Mouse (Mus musculus): ENCODE results near the gene Aimp2. TPM values are rescaled to one million over a fixed set of nuclear protein-coding genes. Genes with fewer than 3 reads are reported as not detected.

Aimp2 gene
- polyA plus RNA-seq, 1 experiment from 2014 or later = 120 TPM

DNA sequence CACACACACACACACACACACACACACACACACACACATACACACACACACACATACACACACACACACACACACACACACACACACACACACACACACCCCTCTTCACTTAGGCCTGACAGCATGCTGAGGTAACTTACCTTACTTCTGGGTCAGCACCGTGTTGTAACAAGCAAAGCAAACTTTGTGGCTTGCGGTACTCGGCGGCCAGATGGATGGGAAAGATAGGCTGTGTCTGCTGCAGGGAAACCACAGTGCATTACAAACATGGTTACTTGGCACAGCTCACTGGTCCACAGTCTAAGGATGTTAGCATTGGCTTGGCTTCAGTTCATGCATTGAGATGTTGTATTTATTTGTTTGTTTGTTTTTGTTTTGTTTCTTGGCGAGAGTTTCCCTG is 16.3 kb downstream of the Aimp2 start:
- no peaks in the 10 kb centered on the region for H3K9me3 ChIP-seq
- H3K27ac ChIP-seq = no peak overlapping the region
- WGBS = 68% methylated on average over 5 of the region's 5 CpGs
- no peak overlapping the region for H3K9ac ChIP-seq
- H3K4me2 ChIP-seq (replicated peaks) = no peak overlapping the region
- H3K36me3 ChIP-seq = peaks cover 15% of the 10 kb centered on the region; the same call in 1 of the 2 replicates
- H3K27me3 ChIP-seq (replicated peaks) = no peaks in the 10 kb centered on the region
- peaks cover 4% of the 10 kb centered on the region for H3K4me1 ChIP-seq (replicated peaks)
- no peak for ATAC-seq
- H3K4me3 ChIP-seq (replicated peaks) = no peak overlapping the region

DNA sequence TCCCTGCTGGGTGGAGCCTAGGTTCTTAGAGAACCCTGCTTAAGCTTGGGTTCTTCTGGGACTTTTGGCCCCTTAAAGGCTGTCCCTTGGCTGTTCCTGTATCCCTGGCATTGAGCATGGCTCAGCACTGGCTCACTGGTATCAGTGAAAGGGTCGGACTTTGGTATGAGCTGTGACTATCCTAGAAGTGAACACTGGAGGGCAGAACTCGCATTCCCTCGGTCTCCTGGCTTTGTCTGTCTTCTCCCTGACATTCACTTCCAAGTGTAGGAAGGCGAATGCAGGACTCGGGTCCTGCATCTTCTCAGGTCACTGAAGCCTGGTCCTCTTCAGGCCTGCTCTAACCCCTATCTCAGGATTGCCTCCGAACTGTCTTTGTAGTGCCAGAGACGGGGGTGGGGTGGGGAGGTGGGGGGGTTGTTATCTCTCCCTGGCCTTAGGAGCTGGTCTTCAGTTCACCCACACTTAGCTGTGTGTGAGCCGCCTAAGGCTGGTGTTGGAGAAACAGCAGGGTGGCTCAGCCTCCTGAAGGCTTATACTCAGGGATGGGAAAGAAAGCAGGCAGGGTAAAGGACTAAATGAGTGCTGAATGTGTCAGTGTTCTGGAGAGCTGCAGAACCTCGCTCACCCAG is 17.3 kb downstream of the Aimp2 start:
- Histone ChIP-seq H3K4me2 (replicated peaks) (no peak overlapping the region), H3K4me3 (replicated peaks) (no peak overlapping the region), H3K4me1 (replicated peaks) (peaks cover 4% of the 10 kb centered on the region), H3K36me3 (peaks cover 12% of the 10 kb centered on the region; the same call in 1 of the 2 replicates), H3K9me3 (no peaks in the 10 kb centered on the region), H3K27me3 (replicated peaks) (no peaks in the 10 kb centered on the region), H3K9ac (no peak overlapping the region), H3K27ac (no peak overlapping the region)
- peak; percentile 46; the same call in 1 of the 2 replicates for ATAC-seq
- 73% methylated on average over 9 of the region's 9 CpGs for WGBS

- Histone ChIP-seq H3K36me3 (peaks cover 15% of the 10 kb centered on the region), H3K9me3 (no peaks in the 10 kb centered on the region), H3K4me2 (replicated peaks) (peak overlapping the region; percentile 5; the same call in 1 of the 2 replicates), H3K4me3 (replicated peaks) (no peak overlapping the region), H3K4me1 (replicated peaks) (peaks cover 4% of the 10 kb centered on the region), H3K27ac (peak overlapping the region; percentile 48; the same call in 1 of the 2 replicates), H3K9ac (no peak overlapping the region), H3K27me3 (replicated peaks) (no peaks in the 10 kb centered on the region)
- WGBS = 41% methylated on average over 6 of the region's 6 CpGs
- ATAC-seq = peak; percentile 92
Observed at GRCm38 (mm10) chr5:143890741-143891140, 18.9 kb downstream of the Aimp2 start.

GRCm38 (mm10) chr5:143885274-143885673 is 24.4 kb downstream of the Aimp2 start:
- H3K27ac ChIP-seq = no peak overlapping the region

GRCm38 (mm10) chr5:143874571-143874970 is 35.1 kb downstream of the Aimp2 start:
- no peak overlapping the region for H3K9ac ChIP-seq
- H3K27ac ChIP-seq = no peak overlapping the region
- H3K36me3 ChIP-seq = peaks cover 14% of the 10 kb centered on the region
- no peak overlapping the region for H3K4me2 ChIP-seq (replicated peaks)
- peak; percentile 17; the same call in 1 of the 2 replicates for ATAC-seq
- WGBS = 72% methylated on average over 4 of the region's 4 CpGs
- no peak overlapping the region for H3K4me3 ChIP-seq (replicated peaks)
- no peaks in the 10 kb centered on the region for H3K27me3 ChIP-seq (replicated peaks)
- no peaks in the 10 kb centered on the region for H3K9me3 ChIP-seq
- H3K4me1 ChIP-seq (replicated peaks) = no peaks in the 10 kb centered on the region

More at GRCm38 (mm10) chr5:143885274-143885673, 24.4 kb downstream of the Aimp2 start:
- H3K36me3 ChIP-seq = peaks cover 35% of the 10 kb centered on the region
- H3K4me2 ChIP-seq (replicated peaks) = no peak overlapping the region
- H3K4me3 ChIP-seq (replicated peaks) = no peak overlapping the region
- H3K9ac ChIP-seq = no peak overlapping the region
- no peak for ATAC-seq
- H3K4me1 ChIP-seq (replicated peaks) = no peaks in the 10 kb centered on the region
- 93% methylated on average over 3 of the region's 3 CpGs for WGBS
- no peaks in the 10 kb centered on the region for H3K9me3 ChIP-seq
- H3K27me3 ChIP-seq (replicated peaks) = no peaks in the 10 kb centered on the region

GRCm38 (mm10) chr5:143871547-143872169 is 38.0 kb downstream of the Aimp2 start:
- H3K36me3 ChIP-seq = peaks cover 8% of the 10 kb centered on the region
- WGBS = 87% methylated on average over 11 of the region's 11 CpGs
- H3K27me3 ChIP-seq (replicated peaks) = no peaks in the 10 kb centered on the region
- no peak overlapping the region for H3K27ac ChIP-seq
- no peak overlapping the region for H3K4me3 ChIP-seq (replicated peaks)
- H3K4me1 ChIP-seq (replicated peaks) = no peaks in the 10 kb centered on the region
- H3K9ac ChIP-seq = no peak overlapping the region
- no peak overlapping the region for H3K4me2 ChIP-seq (replicated peaks)
- no peaks in the 10 kb centered on the region for H3K9me3 ChIP-seq
- no peak for ATAC-seq

Other genes starting within 250 kb of the Aimp2 start
- 14.8 and 15.4 TPM in 2 replicates for gene Usp42, start 177.6 kb downstream of the Aimp2 start, polyA plus RNA-seq (2015; fragmentation: Nextera tagmentation; extraction: Ambion mirVana)
- 32.4 and 32.6 TPM in 2 replicates for gene Eif2ak1, start 92.1 kb downstream of the Aimp2 start, polyA plus RNA-seq (2015; fragmentation: Nextera tagmentation; extraction: Ambion mirVana)
- gene Ankrd61, start 12.2 kb downstream of the Aimp2 start, polyA plus RNA-seq (2015; fragmentation: Nextera tagmentation; extraction: Ambion mirVana) = 0.21 TPM in 1 of 2 replicates, not detected in the other
- 21.1 and 21.5 TPM in 2 replicates for gene Pms2, start 117 bp upstream of the Aimp2 start, polyA plus RNA-seq (2015; fragmentation: Nextera tagmentation; extraction: Ambion mirVana)
- gene Gm42421, start 18.3 kb upstream of the Aimp2 start, polyA plus RNA-seq (2015; fragmentation: Nextera tagmentation; extraction: Ambion mirVana) = 0.68 TPM in 1 of 2 replicates, not detected in the other
- 0.20 and 0.39 TPM in 2 replicates for gene Rsph10b, start 23.2 kb upstream of the Aimp2 start, polyA plus RNA-seq (2015; fragmentation: Nextera tagmentation; extraction: Ambion mirVana)
- 69.0 and 75.7 TPM in 2 replicates for gene Ccz1, start 105.0 kb upstream of the Aimp2 start, polyA plus RNA-seq (2015; fragmentation: Nextera tagmentation; extraction: Ambion mirVana)
- not detected in 2 replicates for gene Ocm, start 116.8 kb upstream of the Aimp2 start, polyA plus RNA-seq (2015; fragmentation: Nextera tagmentation; extraction: Ambion mirVana)
- 5.6 and 6.7 TPM in 2 replicates for gene Lmtk2, start 190.6 kb upstream of the Aimp2 start, polyA plus RNA-seq (2015; fragmentation: Nextera tagmentation; extraction: Ambion mirVana)